Mouse (Mus musculus): Measurements from ENCODE around the gene Kif16b.
"Not testable (repeated sequence)": the region's sequence is repeated elsewhere in the genome, so short reads cannot be mapped to it uniquely, and the experiment has no call there.

Kif16b gene

GRCm38 (mm10) chr2:142585845-142586244, 315.5 kb downstream of the Kif16b start:
- no peak for DNase-seq

DNA sequence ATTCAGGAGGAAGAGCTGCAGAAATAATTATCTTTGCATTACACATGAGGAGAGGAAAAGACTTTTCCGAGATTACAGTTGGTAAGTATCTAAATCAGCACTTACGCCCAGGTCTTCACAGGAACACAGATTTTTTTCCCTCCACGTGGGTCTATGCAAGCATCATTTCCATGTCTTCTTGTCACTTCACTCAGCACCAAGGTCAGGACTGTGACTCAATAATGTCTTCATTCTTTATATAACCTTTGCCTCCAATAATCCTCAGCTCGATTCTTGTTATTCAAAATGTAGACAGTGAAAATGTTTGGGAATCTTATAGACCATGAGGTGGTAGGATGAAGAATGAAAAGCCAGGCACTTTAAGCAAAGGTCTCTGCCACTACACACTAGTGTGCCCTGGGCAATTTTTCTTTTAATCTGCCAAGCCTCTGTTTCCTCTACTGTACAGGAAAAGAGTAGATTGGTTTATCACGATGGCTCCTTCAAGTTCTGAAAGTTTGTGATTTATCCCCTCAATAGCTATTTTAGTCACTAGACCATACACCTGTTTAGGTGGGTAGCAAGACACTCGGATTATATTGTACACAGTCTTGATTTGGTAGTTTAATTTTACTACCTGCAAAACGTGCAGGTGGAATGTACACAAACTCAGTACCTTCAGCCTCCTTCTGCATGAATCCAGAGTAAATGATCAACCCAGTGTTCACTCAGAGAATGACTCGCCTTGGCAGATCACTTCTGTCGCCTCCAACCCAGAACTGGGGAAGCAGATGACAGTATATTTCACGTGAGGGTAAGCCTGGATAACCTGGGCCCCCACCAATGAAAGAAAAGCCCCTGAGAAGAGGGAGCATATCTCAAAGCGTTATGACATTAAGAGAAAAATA, 316.2 kb downstream of the Kif16b start:
- DNase-seq = peak; percentile 12

DNA sequence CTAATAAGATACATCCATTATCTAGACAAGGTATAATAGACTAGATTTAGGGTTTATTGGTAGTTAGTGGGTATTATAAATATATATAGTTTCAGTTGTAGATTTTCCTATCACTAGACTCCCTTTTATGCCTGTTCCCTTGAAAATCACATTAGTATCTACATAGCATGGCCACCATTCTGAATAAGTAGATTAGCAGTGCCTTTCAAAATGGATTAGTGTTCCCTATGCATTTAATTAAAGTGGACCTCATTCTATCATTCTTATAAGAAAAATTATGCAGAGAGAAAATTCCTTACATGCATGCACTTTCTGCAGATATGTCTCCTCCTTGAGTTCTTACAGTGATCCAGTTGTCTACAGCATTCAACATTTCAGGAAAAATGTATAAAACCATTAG, 320.9 kb downstream of the Kif16b start:
- DNase-seq = no peak

DNA sequence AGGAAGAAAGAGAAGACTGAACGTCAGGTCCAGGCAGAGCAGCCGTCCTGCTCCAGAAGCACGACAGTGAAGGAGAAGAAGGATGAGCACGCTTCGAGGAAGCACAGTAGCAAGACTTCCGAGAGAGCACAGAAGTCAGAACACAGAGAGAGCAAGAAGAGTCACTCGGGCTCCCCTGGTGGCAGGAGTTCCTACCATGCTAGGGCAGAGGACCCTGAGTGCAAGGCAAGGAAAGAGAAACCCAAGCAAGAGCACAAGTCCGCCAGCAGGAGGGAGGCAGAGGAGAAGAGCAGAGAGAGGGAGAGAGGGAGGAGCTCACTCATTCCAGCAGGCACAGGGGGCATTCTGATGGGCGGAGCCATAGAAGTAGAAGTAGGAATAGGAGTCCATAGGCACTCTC, 323.9 kb downstream of the Kif16b start:
- not testable (repeated sequence) for DNase-seq

- DNase-seq = no peak
These were observed 331.6 kb downstream of the Kif16b start for GRCm38 (mm10) chr2:142569771-142570170.
